In genomic region chr15:84126447-84126846, GRCm38 (mm10) we compare ENCODE assay signal across 30 mouse cellular contexts. TPM values are rescaled to one million over a fixed set of nuclear protein-coding genes. Genes with fewer than 3 reads are reported as not detected.
"Had no signal": no experiment of that assay in that cellular context is flagged by ENCODE, and none has a peak within 500 bp of the region (broad histone marks: within the 10 kb centered on the region; RNA-seq: fewer than 3 reads in every experiment).

No protein-coding gene starts in this region.

- H3K9me3 ChIP-seq: kidney, embryonic 15.5 days; liver, embryonic 13.5 days; neural tube, embryonic 13.5 days had no signal

- H3K4me2 ChIP-seq: kidney, embryonic 15.5 days; liver, embryonic 13.5 days; lung, embryonic 14.5 days; midbrain, embryonic 11.5 days; neural tube, embryonic 13.5 days had no signal

- H3K36me3 ChIP-seq: kidney, embryonic 15.5 days; liver, embryonic 13.5 days; neural tube, embryonic 13.5 days had no signal

- H3K4me1 ChIP-seq: kidney, embryonic 15.5 days; liver, embryonic 13.5 days; neural tube, embryonic 13.5 days had no signal

- H3K27ac ChIP-seq: kidney, embryonic 15.5 days; left cerebral cortex, adult 2 months; liver, embryonic 13.5 days; macrophage; neural tube, embryonic 13.5 days had no signal

- H3K27me3 ChIP-seq: kidney, embryonic 15.5 days; liver, embryonic 13.5 days; neural tube, embryonic 13.5 days had no signal

- DNase-seq: kidney, adult 11 months; kidney, adult 8-10 months; kidney, postnatal 10 days; kidney, postnatal 36 days; layer of hippocampus, postnatal 36 days; liver, embryonic 13.5 days; lung, embryonic 14.5 days; lung, postnatal 10 days; midbrain, embryonic 14.5 days; right cerebral cortex, adult 18-20 months; right cerebral cortex, postnatal 4 days; thymus, adult 18-20 months; thymus, postnatal 36 days had no signal

- H3K4me3 ChIP-seq: kidney, embryonic 15.5 days; left cerebral cortex, adult 2 months; liver, embryonic 13.5 days; myocyte; neural tube, embryonic 13.5 days had no signal

- H3K9ac ChIP-seq: kidney, embryonic 15.5 days; liver, embryonic 13.5 days; lung, embryonic 14.5 days; neural tube, embryonic 13.5 days had no signal

RNA-seq across cellular contexts. Expression of gene Pnpla5, which starts 3.5 kb away (rescaled TPM):
- total RNA-seq: layer of hippocampus, adult 8-10 months; layer of hippocampus, postnatal 10 days; layer of hippocampus, postnatal 36 days; left cerebral cortex, adult 2 months; left cerebral cortex, postnatal 10 days; left cerebral cortex, postnatal 36 days; megakaryocyte-erythroid progenitor cell, adult 5-6 weeks had no signal
- polyA plus RNA-seq: kidney, embryonic 15.5 days; limb, embryonic 11.5 days; limb, embryonic 14.5 days; liver, embryonic 13.5 days; lung, embryonic 14.5 days; macrophage; midbrain, embryonic 14.5 days; myocyte; neural tube, embryonic 13.5 days; stomach, embryonic 16.5 days; testis, adult 2 months; urinary bladder, adult 2 months had no signal

RNA-seq across cellular contexts. Expression of gene Sult4a1, which starts 20.9 kb away (rescaled TPM):
- total RNA-seq: liver, adult 2 months; megakaryocyte-erythroid progenitor cell, adult 5-6 weeks had no signal
- polyA plus RNA-seq: liver, adult 2 months; macrophage; myocyte had no signal

RNA-seq across cellular contexts. Expression of gene Pnpla3, which starts 41.2 kb away (rescaled TPM):
- total RNA-seq: megakaryocyte-erythroid progenitor cell, adult 5-6 weeks had no signal
- polyA plus RNA-seq: limb, embryonic 11.5 days; macrophage had no signal
